Mouse (Mus musculus): ENCODE data around the gene Tspan15.

DNA sequence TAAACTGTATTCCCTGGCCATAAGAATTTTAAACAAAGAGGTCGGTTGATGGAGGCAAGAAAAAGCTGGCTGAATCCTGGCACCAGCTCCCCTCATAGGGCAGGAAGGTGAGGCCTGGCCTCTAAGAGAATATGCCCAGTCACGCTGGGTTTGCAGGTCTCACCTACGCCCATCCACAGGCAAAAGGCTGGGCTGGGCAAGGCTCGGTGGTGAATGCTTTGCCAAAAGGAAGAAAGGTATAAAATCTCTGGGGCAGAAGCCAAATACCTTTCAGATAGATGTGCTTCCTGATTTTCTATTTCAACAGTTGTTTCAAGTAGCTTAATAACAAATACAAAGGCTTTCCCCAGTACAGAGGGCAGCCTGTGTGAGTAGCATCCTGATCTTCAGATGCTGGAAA, 48.6 kb upstream of the Tspan15 start:
- TF ChIP-seq POLR2A (IDR thresholded peaks at IDR 0.05; ENCODE audit: control insufficient read depth, extremely low read depth, insufficient read depth, low read length, poor library complexity) (no peak), CTCF (IDR thresholded peaks at IDR 0.05; ENCODE audit: borderline replicate concordance, control insufficient read depth, extremely low read depth, insufficient read depth, low read length, poor library complexity) (no peak)

All from thymus, adult 2 months (tissue).